9 mouse cellular contexts compared by ENCODE assay signal in the genomic region with DNA sequence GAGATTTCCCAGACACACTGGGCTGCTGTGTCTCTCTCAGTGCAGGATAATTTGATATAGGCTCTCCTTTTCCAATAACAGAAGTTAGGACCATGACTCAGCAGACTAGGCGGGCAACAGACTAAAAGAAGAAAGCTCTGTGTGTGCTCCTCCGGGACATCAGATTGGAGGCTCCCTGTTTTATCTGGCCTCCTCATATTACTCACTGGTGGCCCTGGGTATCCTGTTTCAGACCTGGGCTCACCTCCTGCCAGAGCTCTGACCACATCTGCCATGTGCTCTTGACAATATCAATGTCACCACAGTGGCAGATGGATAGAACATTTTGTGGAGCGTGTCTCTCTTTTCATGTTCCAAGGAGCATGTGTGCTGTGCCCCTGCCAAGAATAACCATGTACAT.
DNase-seq lines count a peak whose midpoint lies in the region; ATAC-seq lines count a peak whose summit lies in the region.
"Had no signal": no experiment of that assay in that cellular context is flagged by ENCODE, and none has a peak within 500 bp of the region (broad histone marks: within the 10 kb centered on the region; RNA-seq: fewer than 3 reads in every experiment).

No protein-coding gene starts in this region.

- 0 out of 2 replicates have a peak, but pooled peaks have one; percentile 9 for ATAC-seq in intestine, embryonic 16.5 days
- no peak for ATAC-seq in frontal cortex, adult (ENCODE audit: low TSS enrichment)

- no peak overlapping the region for H3K9ac ChIP-seq in intestine, embryonic 16.5 days (ENCODE audit: low read depth, low read length)

- no peaks in the 10 kb centered on the region for H3K27me3 ChIP-seq in intestine, embryonic 16.5 days (replicated peaks; ENCODE audit: control insufficient read depth, insufficient read depth, low read length)

- H3K4me2 ChIP-seq in intestine, embryonic 16.5 days (ENCODE audit: low read depth, low read length), result no peak overlapping the region

- intact Hi-C loops in gastrocnemius, postnatal 36 days (cut with DNase I), result loop anchor here (5.0 to 10.0 kb wide), 3 partner anchors 240 to 488 kb away; no protein-coding TSS in a partner anchor

- H3K4me1 ChIP-seq in intestine, embryonic 16.5 days (ENCODE audit: control insufficient read depth, insufficient read depth, low read length), result 0 out of 2 replicates have a peak, but pooled peaks cover 2% of the 10 kb centered on the region

- peak; percentile 18 to 34 for DNase-seq in cerebellum, postnatal 10 days
- DNase-seq in cerebellum, adult 9-10 months, result no peak
- peak; percentile 5 for DNase-seq in Muller cell, postnatal 12 days (ENCODE audit: inconsistent ontology term)
- peak; percentile 18 to 19 for DNase-seq in gastrocnemius, postnatal 36 days
- DNase-seq in thymus, postnatal 0 days (ENCODE audit: low spot score), result no peak
- DNase-seq in lung, adult 18-20 months, result no peak
- DNase-seq: kidney, postnatal 10 days had no signal

- H3K4me3 ChIP-seq in intestine, embryonic 16.5 days (ENCODE audit: low read length), result no peak overlapping the region

- H3K36me3 ChIP-seq in intestine, embryonic 16.5 days (ENCODE audit: control insufficient read depth, insufficient read depth, low read length), result no peaks in the 10 kb centered on the region

- no peak overlapping the region for H3K27ac ChIP-seq in intestine, embryonic 16.5 days (ENCODE audit: low read length)

- 47% methylated on average over 3 of the region's 3 CpGs for WGBS in intestine, embryonic 16.5 days

- H3K9me3 ChIP-seq in intestine, embryonic 16.5 days (ENCODE audit: control insufficient read depth, low read length), result no peaks in the 10 kb centered on the region

Comparison
In these comparisons a context has a peak if more than half of its experiments do, and no peak if none do; other contexts are left out.
1. DNase-seq: peak in cerebellum, postnatal 10 days (2 of 2), Muller cell, postnatal 12 days (single experiment) and gastrocnemius, postnatal 36 days (2 of 2); none in cerebellum, adult 9-10 months (single experiment), thymus, postnatal 0 days (single experiment) and lung, adult 18-20 months (0 of 2).